Mouse (Mus musculus): ENCODE data around the gene Eml6. TPM values are rescaled to one million over a fixed set of nuclear protein-coding genes. Genes with fewer than 3 reads are reported as not detected.

Gene Eml6
- polyA plus RNA-seq, 2 experiments = 1.3 to 1.5 TPM

- Histone ChIP-seq H3K27me3 (ENCODE audit: control insufficient read depth, insufficient read depth, low read length) (no peaks in the 10 kb centered on the region), H3K4me1 (ENCODE audit: control insufficient read depth, insufficient read depth, low read length) (no peaks in the 10 kb centered on the region), H3K36me3 (ENCODE audit: control insufficient read depth, insufficient read depth, low read length) (no peaks in the 10 kb centered on the region), H3K4me2 (replicated peaks; ENCODE audit: low read depth, low read length, severe bottlenecking) (no peak overlapping the region), H3K4me3 (replicated peaks; ENCODE audit: low read length) (no peak overlapping the region), H3K9me3 (ENCODE audit: control insufficient read depth, low read length) (no peaks in the 10 kb centered on the region), H3K9ac (ENCODE audit: low read depth, low read length, severe bottlenecking) (no peak overlapping the region), H3K27ac (replicated peaks; ENCODE audit: low read depth, low read length) (no peak overlapping the region)
- TF ChIP-seq POLR2A (IDR thresholded peaks at IDR 0.05; ENCODE audit: borderline replicate concordance, extremely low read depth, insufficient read depth, insufficient read length) = no peak
- 74% methylated on average over 6 of the region's 6 CpGs for WGBS
- no peak for ATAC-seq (ENCODE audit: low FRiP score, low read depth)
- DNase-seq (ENCODE audit: low spot score) = no peak
Observed at GRCm38 (mm10) chr11:29795106-29795505, 230.7 kb downstream of the Eml6 start.

GRCm38 (mm10) chr11:29794475-29794874, 231.4 kb downstream of the Eml6 start:
- Histone ChIP-seq H3K9ac (ENCODE audit: low read depth, low read length, severe bottlenecking) (no peak overlapping the region), H3K4me1 (ENCODE audit: control insufficient read depth, insufficient read depth, low read length) (no peaks in the 10 kb centered on the region), H3K4me2 (replicated peaks; ENCODE audit: low read depth, low read length, severe bottlenecking) (no peak overlapping the region), H3K9me3 (ENCODE audit: control insufficient read depth, low read length) (no peaks in the 10 kb centered on the region), H3K27me3 (ENCODE audit: control insufficient read depth, insufficient read depth, low read length) (no peaks in the 10 kb centered on the region), H3K36me3 (ENCODE audit: control insufficient read depth, insufficient read depth, low read length) (no peaks in the 10 kb centered on the region), H3K27ac (replicated peaks; ENCODE audit: low read depth, low read length) (no peak overlapping the region), H3K4me3 (replicated peaks; ENCODE audit: low read length) (no peak overlapping the region)
- WGBS = 40% methylated on average over 2 of the region's 2 CpGs
- no peak for TF ChIP-seq POLR2A (IDR thresholded peaks at IDR 0.05; ENCODE audit: borderline replicate concordance, extremely low read depth, insufficient read depth, insufficient read length)
- peak; percentile 37; the same call in 1 of the 2 replicates for ATAC-seq (ENCODE audit: low FRiP score, low read depth)
- no peak for DNase-seq (ENCODE audit: low spot score)

GRCm38 (mm10) chr11:29790796-29791195, 235.0 kb downstream of the Eml6 start:
- TF ChIP-seq POLR2A (IDR thresholded peaks at IDR 0.05; ENCODE audit: borderline replicate concordance, extremely low read depth, insufficient read depth, insufficient read length) = no peak
- Histone ChIP-seq H3K4me3 (replicated peaks; ENCODE audit: low read length) (no peak overlapping the region), H3K27me3 (ENCODE audit: control insufficient read depth, insufficient read depth, low read length) (no peaks in the 10 kb centered on the region), H3K9me3 (ENCODE audit: control insufficient read depth, low read length) (no peaks in the 10 kb centered on the region), H3K9ac (ENCODE audit: low read depth, low read length, severe bottlenecking) (no peak overlapping the region), H3K4me1 (ENCODE audit: control insufficient read depth, insufficient read depth, low read length) (peaks cover 3% of the 10 kb centered on the region; the same call in 1 of the 2 replicates), H3K36me3 (ENCODE audit: control insufficient read depth, insufficient read depth, low read length) (no peaks in the 10 kb centered on the region), H3K27ac (replicated peaks; ENCODE audit: low read depth, low read length) (no peak overlapping the region), H3K4me2 (replicated peaks; ENCODE audit: low read depth, low read length, severe bottlenecking) (no peak overlapping the region)
- DNase-seq (ENCODE audit: low spot score) = no peak
- 85% methylated on average over 2 of the region's 2 CpGs for WGBS
- no peak for ATAC-seq (ENCODE audit: low FRiP score, low read depth)

GRCm38 (mm10) chr11:29788921-29789638, 236.8 kb downstream of the Eml6 start:
- no peak overlapping the region for H3K4me3 ChIP-seq (replicated peaks; ENCODE audit: low read length)
- TF ChIP-seq POLR2A (IDR thresholded peaks at IDR 0.05; ENCODE audit: borderline replicate concordance, extremely low read depth, insufficient read depth, insufficient read length) = no peak
- H3K9me3 ChIP-seq (ENCODE audit: control insufficient read depth, low read length) = no peaks in the 10 kb centered on the region
- peaks cover 3% of the 10 kb centered on the region; the same call in 1 of the 2 replicates for H3K4me1 ChIP-seq (ENCODE audit: control insufficient read depth, insufficient read depth, low read length)
- no peak overlapping the region for H3K27ac ChIP-seq (replicated peaks; ENCODE audit: low read depth, low read length)
- no peak overlapping the region for H3K4me2 ChIP-seq (replicated peaks; ENCODE audit: low read depth, low read length, severe bottlenecking)
- no peaks in the 10 kb centered on the region for H3K27me3 ChIP-seq (ENCODE audit: control insufficient read depth, insufficient read depth, low read length)
- ATAC-seq (ENCODE audit: low FRiP score, low read depth) (no peak), DNase-seq (ENCODE audit: low spot score) (no peak)
- no peaks in the 10 kb centered on the region for H3K36me3 ChIP-seq (ENCODE audit: control insufficient read depth, insufficient read depth, low read length)
- WGBS = 68% methylated on average over 6 of the region's 6 CpGs
- no peak overlapping the region for H3K9ac ChIP-seq (ENCODE audit: low read depth, low read length, severe bottlenecking)

- WGBS = 53% methylated on average over 1 of the region's 1 CpGs
Observed at GRCm38 (mm10) chr11:29788499-29788898, 237.3 kb downstream of the Eml6 start.

More at GRCm38 (mm10) chr11:29788499-29788898, 237.3 kb downstream of the Eml6 start:
- no peak overlapping the region for H3K4me2 ChIP-seq (replicated peaks; ENCODE audit: low read depth, low read length, severe bottlenecking)
- no peak for DNase-seq (ENCODE audit: low spot score)
- ATAC-seq (ENCODE audit: low FRiP score, low read depth) = no peak
- H3K4me3 ChIP-seq (replicated peaks; ENCODE audit: low read length) = no peak overlapping the region
- no peaks in the 10 kb centered on the region for H3K27me3 ChIP-seq (ENCODE audit: control insufficient read depth, insufficient read depth, low read length)
- no peak overlapping the region for H3K9ac ChIP-seq (ENCODE audit: low read depth, low read length, severe bottlenecking)
- H3K9me3 ChIP-seq (ENCODE audit: control insufficient read depth, low read length) = no peaks in the 10 kb centered on the region
- H3K36me3 ChIP-seq (ENCODE audit: control insufficient read depth, insufficient read depth, low read length) = no peaks in the 10 kb centered on the region
- H3K27ac ChIP-seq (replicated peaks; ENCODE audit: low read depth, low read length) = no peak overlapping the region
- H3K4me1 ChIP-seq (ENCODE audit: control insufficient read depth, insufficient read depth, low read length) = peaks cover 3% of the 10 kb centered on the region; the same call in 1 of the 2 replicates
- TF ChIP-seq POLR2A (IDR thresholded peaks at IDR 0.05; ENCODE audit: borderline replicate concordance, extremely low read depth, insufficient read depth, insufficient read length) = no peak
